Mouse (Mus musculus) thymus, postnatal 0 days (tissue): ENCODE data around the gene Pilrb2. TPM values are rescaled to one million over a fixed set of nuclear protein-coding genes. Genes with fewer than 3 reads are reported as not detected.
"Not testable (repeated sequence)": the region's sequence is repeated elsewhere in the genome, so short reads cannot be mapped to it uniquely, and the experiment has no call there.

ENCODE experiments used
- DNase-seq: peaks from one replicate; pipeline ENCODE4 v3.0.0-alpha.2; 2015; ENCODE audit warnings: low spot score
- polyA plus RNA-seq: library from polyadenylated mRNA; unstranded; fragments of >200 nt; fragmentation: Nextera tagmentation; extraction: Ambion mirVana; gene quantifications from 2 replicates; pipeline ENCODE4 v1.2.1, GENCODE M21; 2015

Pilrb2 gene
- polyA plus RNA-seq: 1.6 and 1.8 TPM in 2 replicates

DNA sequence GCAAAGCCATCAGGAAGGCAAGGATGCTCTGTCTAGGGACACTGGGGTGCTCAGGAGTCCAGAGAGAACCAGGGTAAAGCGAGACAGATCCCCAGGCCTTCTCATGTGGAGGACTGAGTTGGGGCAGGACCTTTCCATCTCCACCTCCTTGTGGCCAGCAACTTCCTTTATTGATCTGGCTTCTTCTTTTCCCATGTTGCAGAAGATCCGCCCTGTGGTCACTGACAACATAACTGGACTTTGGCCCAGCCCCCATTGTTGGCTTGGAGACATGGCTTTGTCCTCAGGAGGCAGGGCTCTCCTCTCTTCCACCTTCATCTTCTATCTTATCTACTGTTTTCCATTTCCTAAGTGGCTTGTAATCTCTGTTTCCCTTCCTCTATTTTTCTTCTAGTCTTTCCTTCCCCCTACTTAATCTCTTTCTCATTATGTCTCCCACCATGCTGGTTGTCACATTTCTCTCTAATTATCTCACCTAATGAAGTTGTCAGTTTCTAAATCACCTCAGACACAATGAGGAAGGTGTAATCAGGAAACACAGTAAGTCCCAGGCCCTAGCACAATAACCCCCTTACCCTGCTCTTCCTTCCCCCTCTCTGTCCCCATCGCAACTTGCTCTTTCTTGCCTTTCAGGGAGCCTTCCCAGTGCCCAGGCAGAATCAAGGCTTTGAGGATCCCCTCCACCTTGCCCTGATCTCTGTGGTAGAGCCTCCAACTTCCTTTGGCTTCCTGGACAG is at the start of gene Pilrb2:
Pilrb2 (minus strand) TSS at position 172 of the 737 bp plus-strand sequence.
- DNase-seq: not testable (repeated sequence)

DNA sequence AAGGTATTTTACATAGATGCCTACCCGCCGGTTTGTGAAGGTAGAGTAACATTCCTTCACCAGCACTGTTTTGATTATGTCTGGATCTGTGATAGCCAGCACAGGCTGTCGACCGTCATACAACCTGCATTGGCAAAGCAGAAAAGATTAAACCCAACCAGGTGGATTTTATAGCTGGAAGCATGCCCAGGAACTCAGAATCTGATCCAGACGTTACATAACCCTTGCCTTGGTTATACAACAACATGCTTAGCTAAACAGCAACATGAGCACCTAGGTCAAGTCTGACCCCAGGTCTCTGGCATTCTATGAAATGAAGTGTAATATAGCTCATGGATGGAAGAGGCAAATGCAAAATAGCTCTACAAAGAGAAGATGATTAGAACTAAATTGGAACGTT is 43.9 kb upstream of the Pilrb2 start:
- no peak for DNase-seq

DNA sequence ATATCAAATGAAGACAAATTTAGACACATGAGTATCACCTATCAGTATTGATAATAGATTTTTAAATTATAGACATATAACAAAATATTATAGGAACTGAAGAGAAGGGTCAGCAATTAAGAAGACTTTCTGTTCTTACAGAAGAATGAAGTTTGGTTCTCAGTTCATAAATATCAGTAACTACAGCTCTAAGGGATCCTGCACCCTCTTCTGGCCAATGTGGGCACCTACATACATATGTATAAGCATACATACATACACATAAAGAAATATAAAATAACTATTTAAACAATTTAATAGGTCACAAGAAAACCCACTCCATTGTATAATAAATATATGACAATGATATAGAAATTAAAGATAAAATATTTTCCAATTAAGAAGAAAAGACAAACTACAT is 42.9 kb upstream of the Pilrb2 start:
- DNase-seq: no peak

DNA sequence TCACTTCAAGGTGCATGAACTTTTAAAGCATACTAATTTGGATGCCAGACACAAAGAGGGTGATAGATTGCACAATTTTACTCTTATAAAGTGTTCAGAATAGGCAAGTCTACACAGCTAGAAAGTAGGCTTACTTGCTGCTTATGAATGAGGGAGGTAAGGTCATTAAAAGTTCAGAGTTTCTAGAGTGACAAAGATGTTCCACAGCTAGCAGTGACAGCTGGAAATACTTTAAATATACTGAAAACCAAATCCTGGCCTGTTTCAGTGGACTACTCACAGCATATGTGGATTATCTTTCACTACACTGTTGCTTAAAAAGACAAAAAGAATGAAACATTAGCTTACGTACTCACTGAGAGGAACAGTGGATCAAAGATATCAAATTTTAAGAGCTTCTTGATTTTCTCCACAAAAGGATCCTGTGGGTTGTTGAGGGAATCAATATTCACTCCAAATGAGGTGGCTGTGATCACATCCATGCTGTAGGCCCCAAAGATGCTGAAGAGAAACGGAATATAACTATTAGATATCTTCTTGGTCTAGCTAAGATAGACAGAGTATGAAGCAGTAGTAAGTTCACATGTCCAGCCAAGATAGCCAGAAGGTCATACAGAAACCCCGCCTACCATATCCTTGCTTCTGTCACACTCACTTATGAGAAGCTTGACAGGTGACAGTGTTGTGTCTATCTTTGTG is 38.1 kb upstream of the Pilrb2 start:
- no peak for DNase-seq

DNA sequence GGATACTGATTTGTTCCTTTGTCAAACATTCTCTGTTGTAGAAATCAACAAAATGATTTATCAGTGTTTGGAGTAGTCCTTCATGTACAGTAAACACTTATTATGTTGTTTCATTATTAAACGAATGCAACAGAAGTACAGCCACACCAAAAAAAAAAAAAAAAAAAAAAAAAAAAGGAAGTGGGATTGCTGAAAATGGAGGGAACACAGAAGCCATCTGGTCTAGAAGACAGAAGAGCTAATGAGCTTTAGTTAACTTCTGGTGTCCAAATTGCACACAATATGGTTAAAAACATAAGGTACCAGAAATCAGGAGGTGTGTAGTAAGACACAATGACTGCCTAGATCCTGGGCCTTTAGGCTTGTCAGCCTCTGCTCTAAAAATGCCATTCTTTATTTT is 26.2 kb upstream of the Pilrb2 start:
- DNase-seq: no peak

DNA sequence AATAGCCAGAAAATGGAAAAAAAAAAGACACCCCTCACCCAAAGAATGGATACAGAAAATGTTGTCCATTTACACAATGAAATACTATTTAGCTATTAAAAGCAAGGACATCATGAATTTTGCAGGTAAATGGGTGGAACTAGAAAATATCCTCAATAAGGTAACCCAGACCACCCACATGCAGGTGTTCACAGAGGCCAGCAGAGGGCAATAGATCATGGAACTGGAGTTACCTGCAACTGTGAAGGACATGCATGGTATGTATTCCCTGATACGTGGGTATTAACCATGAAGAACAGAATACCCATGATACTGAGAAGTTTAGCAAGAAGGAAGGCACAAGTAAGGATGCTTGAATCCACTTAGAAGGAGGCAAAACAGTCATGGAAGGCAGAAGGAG is 21.3 kb upstream of the Pilrb2 start:
- DNase-seq: no peak

DNA sequence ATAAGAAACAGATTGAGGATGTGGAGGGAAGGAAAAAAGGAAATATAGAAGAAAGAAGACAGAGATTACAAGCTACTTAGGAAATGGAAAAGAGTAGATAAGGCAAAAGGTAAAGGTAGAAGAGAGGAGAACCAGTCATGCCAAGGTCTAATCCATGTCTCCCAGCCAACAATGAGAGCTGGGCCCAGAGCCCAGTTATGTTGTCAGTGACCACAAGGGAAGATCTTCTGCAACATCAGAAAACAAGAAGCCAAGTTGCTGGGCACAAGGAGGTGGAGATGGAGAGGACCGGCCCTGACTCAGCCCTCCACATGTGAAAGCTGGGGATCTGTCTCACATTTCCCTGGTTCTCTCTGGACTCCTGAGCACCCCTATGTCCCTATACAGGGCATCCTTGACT is 16.1 kb upstream of the Pilrb2 start:
- DNase-seq: no peak

DNA sequence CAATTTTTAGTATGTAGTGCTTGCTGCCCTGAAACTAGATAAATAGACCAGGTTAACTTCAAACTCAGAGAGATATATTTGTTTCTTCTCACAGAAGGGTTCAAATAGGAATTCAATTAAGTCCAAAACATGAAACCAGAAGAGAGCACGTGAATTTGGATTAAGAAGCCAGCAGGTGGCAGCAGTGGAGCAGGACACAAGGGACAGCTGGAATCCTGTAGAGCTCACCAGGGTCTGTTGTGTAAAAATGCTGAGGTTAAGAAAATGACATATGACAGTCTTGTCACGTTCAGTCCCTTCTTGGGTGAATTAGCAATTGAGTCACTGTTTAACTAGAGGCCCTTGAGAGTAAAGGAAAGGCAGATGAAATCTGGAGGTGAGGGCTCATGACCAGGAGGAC is 14.3 kb upstream of the Pilrb2 start:
- DNase-seq: peak; percentile 45

DNA sequence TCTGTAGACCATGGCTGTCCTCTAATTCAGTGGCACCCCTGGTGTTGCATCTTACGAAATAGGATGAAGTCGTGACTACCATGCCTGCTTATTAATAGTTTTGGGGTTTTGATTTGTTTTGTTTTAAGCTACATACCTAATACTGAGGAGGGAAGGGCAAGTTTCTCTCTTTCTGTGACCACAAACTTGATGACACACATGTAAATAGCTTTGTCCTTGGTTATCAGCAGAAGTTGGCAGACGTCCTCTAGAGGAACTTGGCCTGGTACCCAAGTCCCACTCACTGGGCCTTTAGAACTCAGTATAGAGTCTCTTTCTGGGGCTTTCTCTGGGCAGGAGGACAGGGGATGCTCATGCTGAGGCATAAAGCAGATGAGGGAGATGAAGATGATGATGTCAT is 11.7 kb upstream of the Pilrb2 start:
- no peak for DNase-seq

DNA sequence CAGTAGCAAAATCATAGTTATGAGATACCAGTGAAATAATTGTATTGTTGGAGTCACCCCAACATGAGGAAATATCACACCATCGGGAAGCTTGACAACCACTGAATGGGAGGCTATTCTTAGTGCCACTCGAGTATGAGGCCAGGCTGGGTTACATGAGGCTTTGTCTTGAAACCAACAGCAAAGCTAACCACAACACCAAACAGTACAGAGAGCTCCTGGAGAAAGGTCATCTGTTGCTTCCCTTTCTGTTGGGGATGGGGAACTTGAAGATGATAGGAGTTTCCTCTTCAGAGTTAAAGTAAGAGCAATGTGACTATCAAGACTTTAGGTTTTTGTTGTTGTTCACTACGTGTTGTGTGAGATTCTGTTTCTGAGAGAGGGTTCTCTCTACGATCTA is 11.3 kb upstream of the Pilrb2 start:
- no peak for DNase-seq

DNA sequence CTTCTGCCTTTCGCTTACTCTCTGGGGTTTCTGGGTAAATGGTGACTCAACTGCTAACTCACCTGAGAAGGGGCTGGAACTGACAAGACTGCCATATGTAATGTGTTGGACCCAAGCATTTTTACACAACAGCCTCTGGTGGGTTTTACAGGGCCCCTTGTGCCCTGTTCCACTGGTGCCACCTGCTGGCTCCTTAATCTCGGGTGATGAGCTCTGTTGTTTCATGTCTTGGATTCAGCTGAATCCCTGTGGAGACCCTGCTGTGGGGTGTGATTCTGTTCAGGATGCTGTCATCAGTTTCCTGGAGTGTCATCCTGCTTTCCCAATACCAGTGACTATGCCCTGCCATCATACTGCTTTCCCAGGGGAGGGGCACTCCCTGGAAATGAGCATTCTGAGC is 6.2 kb upstream of the Pilrb2 start:
- peak; percentile 43 for DNase-seq

DNA sequence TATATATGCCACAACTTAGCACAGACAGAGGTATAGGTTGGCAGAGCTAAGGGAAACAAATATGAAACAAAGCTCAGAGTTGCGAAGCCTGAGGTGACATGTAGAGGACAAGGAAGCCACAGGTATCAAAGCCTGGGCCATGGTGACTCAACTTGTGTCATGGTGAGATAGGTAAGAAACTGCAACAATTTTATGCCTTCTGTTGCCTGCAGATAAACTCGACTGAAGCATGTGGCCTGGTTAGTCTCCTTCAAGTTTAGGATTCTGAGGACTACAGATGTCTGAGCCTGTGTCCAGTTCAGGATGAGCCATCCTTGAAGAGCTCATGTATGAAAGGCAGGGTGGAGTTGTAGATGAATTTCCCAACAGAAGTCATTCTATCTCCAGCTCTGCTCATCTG is 3.4 kb upstream of the Pilrb2 start:
- DNase-seq: no peak

DNA sequence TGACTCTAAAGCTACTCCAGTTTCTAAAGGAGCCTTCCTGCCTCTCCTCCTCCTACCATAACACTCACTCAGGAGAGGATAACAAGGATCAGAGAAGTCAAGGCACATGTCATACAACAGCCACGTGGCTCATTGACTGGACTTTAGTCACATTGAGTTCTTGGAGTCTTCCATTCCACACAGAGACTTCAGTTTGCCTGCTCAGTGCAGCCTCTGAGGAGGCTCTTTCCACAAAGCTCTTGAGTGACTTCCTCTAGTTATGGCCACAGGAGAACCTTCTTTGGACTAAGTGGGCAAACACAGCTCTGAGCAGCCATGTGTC is 727 bp upstream of the Pilrb2 start:
- DNase-seq: not testable (repeated sequence)

DNA sequence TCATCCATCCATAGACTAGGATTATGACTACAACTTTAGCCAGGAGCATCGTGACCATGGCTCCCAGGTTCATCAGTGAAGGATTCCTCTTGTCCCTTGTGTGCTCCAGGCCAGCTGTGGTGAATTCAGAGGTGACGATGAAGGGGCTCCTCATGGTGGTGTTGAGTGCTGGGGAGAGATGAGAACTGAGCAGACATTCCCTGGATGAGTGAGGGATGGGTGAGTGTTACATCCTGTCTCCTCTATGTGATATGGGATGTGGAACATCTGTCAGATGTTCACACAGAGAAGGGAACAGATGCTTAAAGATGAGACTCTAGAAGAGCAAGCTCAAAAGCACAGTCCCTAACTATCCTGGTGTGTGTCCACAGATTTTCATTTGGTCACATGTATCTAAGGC is 3.0 kb downstream of the Pilrb2 start:
- DNase-seq: not testable (repeated sequence)

DNA sequence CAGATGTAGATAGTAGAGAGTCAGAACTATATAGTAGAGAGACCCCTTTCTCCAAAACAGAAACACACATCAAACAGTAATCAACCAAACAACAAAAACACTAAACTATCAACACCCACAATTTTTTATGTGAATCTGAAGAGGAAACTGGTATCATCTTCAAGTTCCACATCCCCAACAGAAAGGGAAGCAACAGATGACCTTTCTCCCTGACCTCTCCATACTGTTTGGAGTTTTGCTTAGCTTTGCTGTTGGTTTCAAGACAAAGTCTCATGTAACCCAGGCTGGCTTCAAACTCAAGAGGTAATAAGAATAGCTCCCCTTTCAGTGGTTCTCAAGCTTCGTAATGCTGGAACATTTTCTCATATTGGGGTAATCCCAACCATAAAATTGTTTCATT is 7.6 kb downstream of the Pilrb2 start:
- not testable (repeated sequence) for DNase-seq

DNA sequence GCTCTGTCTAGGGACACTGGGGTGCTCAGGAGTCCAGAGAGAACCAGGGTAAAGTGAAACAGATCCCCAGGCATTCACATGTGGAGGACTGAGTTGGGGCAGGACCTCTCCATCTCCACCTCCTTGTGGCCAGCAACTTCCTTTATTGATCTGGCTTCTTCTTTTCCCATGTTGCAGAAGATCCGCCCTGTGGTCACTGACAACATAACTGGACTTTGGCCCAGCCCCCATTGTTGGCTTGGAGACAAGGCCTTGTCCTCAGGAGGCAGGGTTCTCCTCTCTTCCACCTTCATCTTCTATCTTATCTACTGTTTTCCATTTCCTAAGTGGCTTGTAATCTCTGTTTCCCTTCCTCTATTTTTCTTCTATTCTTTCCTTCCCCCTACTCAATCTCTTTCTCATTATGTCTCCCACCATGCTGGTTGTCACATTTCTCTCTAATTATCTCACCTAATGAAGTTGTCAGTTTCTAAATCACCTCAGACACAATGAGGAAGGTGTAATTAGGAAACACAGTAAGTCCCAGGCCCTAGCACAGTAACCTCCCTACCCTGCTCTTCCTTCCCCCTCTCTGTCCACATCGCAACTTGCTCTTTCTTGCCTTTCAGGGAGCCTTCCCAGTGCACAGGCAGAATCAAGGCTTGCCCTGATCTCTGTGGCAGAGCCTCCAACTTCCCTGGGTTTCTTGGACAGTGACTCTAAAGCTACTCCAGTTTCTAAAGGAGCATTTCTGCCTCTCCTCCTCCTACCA is 13.5 kb downstream of the Pilrb2 start, which contains the start of gene Pilrb1:
Pilrb1 (minus strand) TSS at position 147 of the 751 bp plus-strand sequence.
- not testable (repeated sequence) for DNase-seq

DNA sequence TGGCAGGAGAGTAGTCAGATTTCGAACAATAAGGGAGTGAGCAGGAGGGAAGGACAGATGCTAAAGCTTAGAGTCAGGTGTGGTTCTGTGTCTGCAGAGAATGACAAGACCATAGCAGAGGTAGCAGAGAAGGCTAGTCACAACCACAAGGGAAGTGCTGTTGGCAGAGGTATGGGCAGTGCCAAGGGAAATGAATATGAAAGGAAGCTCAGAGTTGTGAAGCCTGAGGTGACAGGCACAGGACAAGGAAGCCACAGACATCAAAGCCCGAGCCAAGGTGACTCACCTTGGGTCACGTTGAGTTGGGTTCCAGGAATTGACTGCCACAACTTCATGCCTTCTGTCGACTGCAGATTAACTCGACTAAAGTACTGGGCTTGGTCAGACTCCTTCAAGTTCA is 14.7 kb downstream of the Pilrb2 start:
- not testable (repeated sequence) for DNase-seq

DNA sequence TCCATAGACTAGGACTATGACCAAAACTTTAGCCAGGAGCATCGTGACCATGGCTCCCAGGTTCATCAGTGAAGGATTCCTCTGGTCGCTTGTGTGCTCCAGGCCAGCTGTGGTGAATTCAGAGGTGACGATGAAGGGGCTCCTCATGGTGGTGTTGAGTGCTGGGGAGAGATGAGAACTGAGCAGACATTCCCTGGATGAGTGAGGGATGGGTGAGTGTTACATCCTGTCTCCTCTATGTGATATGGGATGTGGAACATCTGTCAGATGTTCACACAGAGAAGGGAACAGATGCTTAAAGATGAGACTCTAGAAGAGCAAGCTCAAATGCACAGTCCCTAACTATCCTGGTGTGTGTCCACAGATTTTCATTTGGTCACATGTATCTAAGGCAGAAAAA is 16.7 kb downstream of the Pilrb2 start:
- DNase-seq: not testable (repeated sequence)

DNA sequence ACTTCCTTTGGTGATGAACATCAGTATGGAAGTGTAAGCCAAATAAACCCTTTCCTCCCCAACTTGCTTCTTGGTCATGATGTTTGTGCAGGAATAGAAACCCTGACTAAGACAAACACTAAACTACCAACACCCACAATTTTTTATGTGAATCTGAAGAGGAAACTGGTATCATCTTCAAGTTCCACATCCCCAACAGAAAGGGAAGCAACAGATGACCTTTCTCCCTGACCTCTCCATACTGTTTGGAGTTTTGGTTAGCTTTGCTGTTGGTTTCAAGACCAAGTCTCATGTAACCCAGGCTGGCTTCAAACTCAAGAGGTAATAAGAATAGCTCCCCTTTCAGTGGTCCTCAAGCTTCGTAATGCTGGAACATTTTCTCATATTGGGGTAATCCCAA is 21.3 kb downstream of the Pilrb2 start:
- not testable (repeated sequence) for DNase-seq

DNA sequence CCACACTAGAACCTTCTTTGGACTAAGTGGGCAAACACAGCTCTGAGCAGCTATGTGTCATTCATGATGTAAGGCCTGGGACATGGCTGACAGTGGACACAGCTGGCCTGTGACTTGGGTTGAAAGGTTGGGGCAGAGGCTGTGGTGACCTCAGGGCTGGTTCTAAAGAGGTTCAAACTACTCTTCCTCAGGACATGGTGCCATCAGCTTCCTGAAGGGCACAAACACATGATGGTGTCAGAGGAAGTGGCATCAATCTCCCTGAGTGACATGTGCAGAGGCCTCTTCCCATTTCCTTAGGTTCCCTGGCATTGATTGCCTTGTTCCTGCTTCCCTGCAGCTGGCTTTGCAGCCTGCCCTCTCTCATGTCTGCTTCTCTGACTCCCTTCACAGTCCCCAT is 34.5 kb downstream of the Pilrb2 start:
- not testable (repeated sequence) for DNase-seq

DNA sequence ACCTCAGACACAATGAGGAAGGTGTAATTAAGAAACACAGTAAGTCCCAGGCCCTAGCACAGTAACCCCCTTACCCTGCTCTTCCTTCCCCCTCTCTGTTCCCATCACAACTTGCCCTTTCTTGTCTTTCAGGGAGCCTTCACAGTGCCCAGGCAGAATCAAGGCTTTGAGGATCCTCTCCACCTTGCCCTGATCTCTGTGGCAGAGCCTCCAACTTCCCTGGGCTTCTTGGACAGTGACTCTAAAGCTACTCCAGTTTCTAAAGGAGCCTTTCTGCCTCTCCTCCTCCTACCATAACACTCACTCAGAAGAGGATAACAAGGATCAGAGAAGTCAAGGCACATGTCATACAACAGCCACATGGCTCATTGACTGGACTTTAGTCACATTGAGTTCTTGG is 35.0 kb downstream of the Pilrb2 start:
- DNase-seq: no peak

DNA sequence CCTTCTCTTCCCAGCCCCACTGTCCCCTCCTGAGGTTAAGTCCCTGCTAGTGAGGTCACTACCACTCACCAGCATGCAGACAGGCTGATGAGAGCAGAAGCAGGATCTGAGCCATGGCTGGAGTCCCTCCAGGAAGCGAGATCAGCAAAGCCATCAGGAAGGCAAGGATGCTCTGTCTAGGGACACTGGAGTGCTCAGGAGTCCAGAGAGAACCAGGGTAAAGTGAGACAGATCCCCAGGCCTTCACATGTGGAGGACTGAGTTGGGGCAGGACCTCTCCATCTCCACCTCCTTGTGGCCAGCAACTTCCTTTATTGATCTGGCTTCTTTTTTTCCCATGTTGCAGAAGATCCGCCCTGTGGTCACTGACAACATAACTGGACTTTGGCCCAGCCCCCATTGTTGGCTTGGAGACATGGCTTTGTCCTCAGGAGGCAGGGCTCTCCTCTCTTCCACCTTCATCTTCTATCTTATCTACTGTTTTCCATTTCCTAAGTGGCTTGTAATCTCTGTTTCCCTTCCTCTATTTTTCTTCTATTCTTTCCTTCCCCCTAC is 35.6 kb downstream of the Pilrb2 start, which contains the start of gene Pilra:
Pilra (minus strand) TSS at position 316 of the 555 bp plus-strand sequence.
- not testable (repeated sequence) for DNase-seq
